Mouse (Mus musculus) fat pad, adult 2 months (tissue): Measurements from ENCODE around the gene Sh3gl1.
A peak's percentile ranks its signal among the peaks of the same experiment; 100 is the strongest.

Experiments used
- DNase-seq: peaks from one replicate; pipeline ENCODE4 v3.0.0-alpha.2; 2011; ENCODE audit warnings: low read depth, low spot score; ENCODE audit errors: extremely low read depth

Sh3gl1 gene

GRCm38 (mm10) chr17:56021161-56021910 lies 15.1 kb downstream of the Sh3gl1 start:
- no peak for DNase-seq

DNA sequence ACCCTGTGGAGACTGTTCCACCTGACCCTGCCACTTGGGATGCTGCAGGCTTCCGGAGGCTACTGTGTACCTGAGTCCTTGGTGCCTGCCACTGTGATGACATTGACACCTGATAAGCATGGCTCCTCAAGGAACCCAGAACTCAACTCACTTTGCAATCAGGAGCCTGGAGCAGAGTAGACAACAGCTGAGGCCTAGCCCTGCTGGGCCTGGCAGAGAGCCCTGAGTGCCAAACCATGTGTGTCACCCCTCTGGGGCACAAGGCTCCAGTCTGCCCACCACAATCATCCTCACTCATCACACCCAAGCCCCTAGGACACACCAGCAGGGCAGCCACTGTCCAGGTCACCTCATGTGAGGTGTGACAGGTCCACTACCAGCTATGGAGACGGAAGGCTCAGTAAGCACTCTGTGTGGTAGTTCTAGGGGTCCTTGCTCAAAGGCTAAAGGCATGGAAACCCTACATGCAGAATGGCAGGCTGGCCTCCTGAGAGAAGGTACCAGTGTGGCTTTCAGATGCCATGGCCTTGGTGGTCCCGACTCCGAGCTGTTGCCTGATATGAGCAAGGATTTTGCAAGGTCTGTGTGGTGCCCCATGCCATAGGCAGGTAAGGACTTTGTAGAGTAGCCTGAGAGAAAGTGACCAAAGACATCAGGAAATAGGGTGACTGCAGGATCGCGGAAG lies 15.9 kb downstream of the Sh3gl1 start:
- no peak for DNase-seq

DNA sequence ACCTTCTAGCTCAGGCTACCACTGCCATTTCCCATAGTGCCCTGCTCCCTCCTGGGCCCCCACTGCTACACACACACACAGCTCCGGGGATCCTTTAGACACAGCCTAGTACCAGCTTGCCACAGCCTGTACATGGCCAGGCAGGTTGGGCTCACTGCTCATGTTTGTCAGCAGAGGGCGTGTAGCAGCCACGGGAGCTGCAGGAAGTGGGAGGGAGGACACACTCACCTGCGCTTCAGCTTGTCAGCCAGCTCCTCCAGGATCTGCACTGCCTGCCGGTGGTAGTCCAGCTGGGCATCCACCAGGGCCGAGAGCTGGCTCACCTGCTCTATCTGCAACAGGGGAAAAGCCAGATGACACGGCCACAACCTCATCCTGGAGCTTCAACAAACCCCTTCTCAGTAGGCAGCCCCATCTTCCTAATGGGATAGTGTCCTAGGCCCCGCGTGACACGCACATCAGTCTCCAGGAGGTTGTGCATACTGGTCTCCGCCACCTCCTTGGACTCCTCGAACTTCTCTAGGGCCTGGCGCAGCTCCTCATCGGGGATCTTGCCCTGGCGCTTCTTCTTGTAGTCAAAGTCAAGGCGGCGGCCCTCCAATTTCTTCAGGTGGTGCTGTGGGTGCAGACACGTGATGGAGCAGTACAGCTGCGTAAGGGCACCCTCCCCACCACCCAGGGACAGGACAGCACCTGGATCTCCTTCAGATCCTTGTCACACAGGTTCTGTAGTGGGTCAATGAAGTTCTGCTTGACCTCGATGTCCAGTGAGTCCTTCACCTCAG lies 17.9 kb downstream of the Sh3gl1 start:
- DNase-seq, result no peak

DNA sequence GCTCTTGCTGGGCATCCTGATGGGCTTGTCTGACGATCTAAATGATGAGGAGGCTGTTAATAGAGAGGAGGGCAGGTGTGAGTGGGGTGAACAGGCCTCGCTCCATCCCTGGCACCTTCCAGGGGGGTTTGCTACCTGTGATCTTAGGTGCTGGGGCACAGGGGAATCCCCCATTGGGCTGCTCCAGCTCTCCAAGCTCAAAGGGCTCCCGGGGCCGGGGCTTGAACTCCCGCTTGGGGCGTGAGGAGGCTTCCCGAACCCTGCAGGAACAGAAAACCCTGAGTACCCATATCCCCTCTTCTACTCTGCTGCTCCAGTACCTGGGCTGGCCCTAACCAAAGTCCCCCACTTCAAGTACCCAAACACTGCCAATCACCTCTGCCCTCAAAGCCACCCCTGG lies 18.6 kb downstream of the Sh3gl1 start:
- DNase-seq, result no peak

DNA sequence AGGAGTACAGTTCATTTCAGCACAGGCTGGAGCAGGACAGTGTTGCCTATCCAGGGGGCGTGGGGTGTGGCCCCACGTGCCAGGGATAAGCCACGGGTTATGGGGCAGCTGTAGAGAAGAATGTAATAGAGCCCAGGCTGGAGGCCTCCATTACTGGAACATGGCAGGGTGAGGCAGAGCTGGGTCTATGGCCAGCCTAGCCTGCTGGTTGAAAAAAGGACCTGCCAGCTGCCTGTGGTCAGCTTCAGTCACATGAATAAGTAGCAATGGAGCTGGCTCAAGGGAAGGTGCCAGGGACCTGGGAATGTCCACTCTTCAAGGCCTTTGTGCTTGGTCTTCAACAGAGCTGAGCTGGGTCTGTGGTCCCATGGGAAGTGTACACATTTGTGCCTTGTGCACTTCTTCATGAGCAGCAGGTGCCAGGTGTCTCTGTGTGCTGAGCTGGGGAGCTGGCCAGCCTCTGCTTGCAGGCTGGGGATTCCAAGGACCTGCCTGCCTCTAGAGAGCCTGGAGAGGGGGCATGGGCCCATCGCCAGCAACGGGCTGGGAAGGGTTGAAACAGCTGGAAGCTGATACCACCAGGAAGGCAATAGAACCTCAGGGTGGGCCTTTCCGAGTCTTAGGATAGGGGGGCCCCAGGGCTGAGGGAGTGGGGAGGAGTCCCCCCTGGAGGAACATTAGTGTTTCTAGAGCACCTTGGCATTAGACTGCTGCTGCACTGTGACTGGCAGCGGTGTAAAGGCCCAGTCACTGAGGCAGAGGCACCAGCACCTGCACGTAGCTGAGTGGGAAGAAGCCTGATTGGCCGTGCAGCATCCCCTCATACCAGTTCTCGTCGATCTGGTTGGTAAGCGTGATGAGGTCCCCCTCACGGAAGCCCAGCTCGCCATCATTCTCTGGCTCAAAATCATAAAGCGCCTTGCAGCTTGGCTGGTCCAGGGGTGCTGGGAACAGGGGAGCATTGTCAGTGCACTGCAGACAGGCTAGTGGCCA lies 19.3 kb downstream of the Sh3gl1 start:
- no peak for DNase-seq

GRCm38 (mm10) chr17:56016382-56016781 lies 20.1 kb downstream of the Sh3gl1 start:
- no peak for DNase-seq

DNA sequence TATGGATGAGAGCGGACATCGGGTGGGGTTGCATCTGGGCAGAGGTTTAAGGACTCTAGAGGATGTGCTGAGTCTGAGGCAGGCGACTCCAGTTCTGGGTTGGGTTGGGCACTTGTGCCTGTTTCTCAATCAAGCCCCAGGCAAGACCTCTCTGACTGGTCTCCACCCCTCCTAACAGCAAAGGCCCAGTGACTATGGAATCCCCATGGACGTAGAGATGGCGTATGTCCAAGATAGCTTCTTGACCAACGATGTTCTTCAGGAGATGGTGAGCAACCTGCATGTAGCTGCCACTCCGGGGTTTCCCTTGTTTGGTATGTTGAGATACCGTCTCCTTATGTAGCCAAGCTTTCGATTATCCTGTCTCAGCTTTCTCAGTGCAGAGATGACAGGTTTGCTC lies 21.1 kb downstream of the Sh3gl1 start:
- DNase-seq, result no peak

GRCm38 (mm10) chr17:56011441-56011840 lies 25.0 kb downstream of the Sh3gl1 start:
- DNase-seq, result no peak

DNA sequence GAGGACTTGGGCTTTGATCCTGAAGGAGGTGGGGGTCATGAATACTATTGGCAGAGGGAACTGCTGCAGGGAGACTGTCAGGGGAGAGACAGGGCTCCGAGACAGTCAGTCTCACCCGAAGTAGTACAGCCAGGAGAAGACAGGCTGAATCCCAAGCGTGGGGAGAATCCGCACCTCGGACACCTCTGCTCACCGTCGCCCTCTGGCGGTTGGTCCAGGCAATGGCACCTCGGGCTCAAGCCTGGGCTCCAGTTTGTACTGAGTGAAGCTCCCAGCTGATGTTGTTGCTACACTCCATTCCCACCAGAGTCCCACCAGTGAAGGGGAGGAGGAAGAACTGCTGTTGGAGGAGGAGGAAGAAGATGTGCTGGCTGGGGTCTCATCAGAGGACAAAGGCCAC lies 25.8 kb downstream of the Sh3gl1 start:
- no peak for DNase-seq

- no peak for DNase-seq
Observed at GRCm38 (mm10) chr17:56010255-56010654, 26.2 kb downstream of the Sh3gl1 start.

DNA sequence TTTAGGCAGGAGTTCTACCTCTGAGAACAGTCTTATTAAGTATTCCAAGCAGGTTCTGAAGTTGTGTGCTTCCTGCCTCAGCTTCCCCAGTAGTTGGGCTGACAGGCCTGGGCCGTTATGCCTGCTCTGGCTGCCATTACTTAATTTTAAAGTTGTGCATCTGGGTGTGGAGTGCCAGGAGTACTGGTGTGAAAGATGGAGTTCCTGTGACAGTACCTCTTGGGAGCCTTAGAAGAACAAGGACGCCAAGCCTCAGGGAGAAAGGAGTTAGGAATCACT lies 26.5 kb downstream of the Sh3gl1 start:
- DNase-seq, result no peak

- DNase-seq, result peak; percentile 45
Observed at GRCm38 (mm10) chr17:56009088-56009961, 27.1 kb downstream of the Sh3gl1 start.

GRCm38 (mm10) chr17:56008356-56009087 lies 27.9 kb downstream of the Sh3gl1 start:
- DNase-seq, result peak; percentile 65

DNA sequence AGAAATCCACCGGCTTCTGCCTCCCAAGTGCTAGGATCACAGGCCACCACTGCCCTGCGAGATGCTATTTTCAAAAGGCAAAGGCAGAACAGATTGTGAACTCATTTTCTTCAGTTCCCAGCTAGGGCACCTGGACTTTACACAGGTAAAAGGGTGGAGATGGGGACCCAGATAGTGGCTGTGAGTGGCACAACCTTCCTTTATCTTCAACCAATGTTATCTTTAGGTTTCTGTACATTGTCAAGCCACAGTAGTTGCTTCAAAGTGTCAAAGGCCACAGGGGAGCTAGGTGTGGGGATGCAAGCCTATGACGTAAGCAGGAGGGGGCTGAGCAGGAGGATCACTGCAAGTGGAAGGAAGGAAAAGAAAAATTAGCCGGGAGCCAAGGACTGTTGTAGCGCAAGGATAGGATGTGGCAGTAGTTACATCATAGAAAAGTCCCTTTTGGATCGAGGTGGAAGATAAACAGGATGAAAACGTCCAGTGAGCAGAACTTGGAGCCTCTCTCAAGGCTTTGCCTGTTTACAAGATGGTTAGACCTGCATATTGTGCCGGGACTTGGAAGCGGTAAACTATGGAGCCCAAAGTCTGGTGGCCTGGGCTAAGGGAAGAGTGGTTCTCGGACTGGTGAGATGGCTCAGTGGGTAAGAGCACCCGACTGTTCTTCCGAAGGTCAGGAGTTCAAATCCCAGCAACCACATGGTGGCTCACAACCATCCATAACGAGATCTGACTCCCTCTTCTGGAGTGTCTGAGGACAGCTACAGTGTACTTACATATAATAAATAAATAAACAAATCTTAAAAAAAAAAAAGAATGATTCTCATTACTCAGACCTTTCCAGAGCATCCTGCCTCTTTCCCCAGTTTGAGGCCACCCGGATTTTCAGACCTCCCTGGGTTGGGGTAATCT lies 28.7 kb downstream of the Sh3gl1 start:
- DNase-seq, result no peak

GRCm38 (mm10) chr17:56006956-56007355 lies 29.5 kb downstream of the Sh3gl1 start:
- DNase-seq, result no peak

DNA sequence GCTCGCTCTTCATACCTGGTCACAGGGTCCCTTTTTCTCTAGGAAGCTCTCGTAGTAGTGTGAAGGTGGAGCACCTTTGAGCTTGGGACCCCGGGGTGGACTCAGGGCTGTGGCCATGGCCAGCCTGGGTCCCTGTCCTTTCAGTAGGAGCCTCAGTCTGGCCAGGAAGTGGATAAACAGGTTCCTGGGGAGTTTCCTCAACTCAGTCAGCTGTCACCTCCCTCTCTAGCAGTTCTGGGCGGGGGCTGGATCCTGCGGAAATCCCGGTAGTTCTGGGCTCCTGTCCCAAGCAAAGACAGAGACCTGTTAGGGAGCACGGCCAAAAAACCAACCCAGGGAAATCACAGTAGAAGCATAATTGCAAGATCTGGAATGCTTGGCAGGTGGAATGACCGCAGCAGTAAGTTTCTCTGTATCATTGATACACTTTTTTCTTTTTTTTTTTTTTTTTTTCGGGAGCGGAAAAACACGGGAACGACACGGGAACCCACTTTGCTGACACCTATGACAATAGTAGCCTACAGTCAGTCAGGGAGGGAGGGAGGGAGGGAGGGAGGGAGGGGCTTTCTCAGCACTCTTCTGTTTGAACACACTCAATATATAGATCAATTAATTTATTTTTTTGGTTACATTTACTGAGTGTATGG lies 30.9 kb downstream of the Sh3gl1 start, which contains the start of the genes Stap2 and Mpnd:
Gene Stap2, minus strand, starts transcription at position 170 of the 647 bp plus-strand sequence.
Gene Mpnd, plus strand, starts transcription at position 297 of the 647 bp plus-strand sequence.
- DNase-seq, result peak; percentile 47

DNA sequence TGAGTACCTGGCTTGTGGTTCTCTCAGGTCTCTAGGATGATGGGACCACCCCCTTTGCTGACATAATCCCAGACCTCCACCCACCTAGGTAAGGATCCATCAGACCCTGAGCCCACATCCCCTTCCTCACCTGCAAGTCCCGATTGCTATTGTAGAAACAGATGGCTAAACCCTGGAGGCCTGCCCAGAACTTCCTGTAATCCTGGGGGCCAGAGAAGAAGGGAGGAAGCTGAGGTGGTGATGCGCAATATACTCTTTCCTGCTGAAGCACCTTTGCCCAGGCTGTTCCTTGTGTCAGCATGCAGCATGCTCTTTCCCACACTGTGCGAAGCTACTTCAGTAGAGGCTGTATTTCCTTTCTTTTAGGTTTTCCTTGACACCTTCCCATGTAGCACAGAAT lies 33.4 kb downstream of the Sh3gl1 start:
- DNase-seq, result no peak
